Mouse (Mus musculus) midbrain, embryonic 10.5 days (tissue): ENCODE measurements around the gene Sec16b. TPM values are rescaled to one million over a fixed set of nuclear protein-coding genes. Genes with fewer than 3 reads are reported as not detected.

ENCODE experiments used
- DNase-seq: peaks from one replicate; pipeline ENCODE4 v3.0.0-alpha.2; 2017; ENCODE audit warnings: low spot score
- H3K27ac ChIP-seq: fragments of 300-500 bp; sonication (generic); replicated peaks from 2 replicates; pipeline ENCODE4 v1.5.1; 2016; ENCODE audit warnings: mild to moderate bottlenecking
- H3K27me3 ChIP-seq: fragments of 300-500 bp; sonication (generic); 2 replicates; pipeline ENCODE4 v1.6.1; 2016; ENCODE audit warnings: low read depth, mild to moderate bottlenecking; ENCODE audit not compliant: poor library complexity, severe bottlenecking
- H3K36me3 ChIP-seq: fragments of 300-500 bp; sonication (generic); 2 replicates; pipeline ENCODE4 v1.6.1; 2016; ENCODE audit warnings: mild to moderate bottlenecking, moderate library complexity
- H3K4me1 ChIP-seq: fragments of 300-500 bp; sonication (generic); 2 replicates; pipeline ENCODE4 v1.6.1; 2016
- H3K4me3 ChIP-seq: fragments of 300-500 bp; sonication (generic); 2 replicates; pipeline ENCODE4 v1.5.1; 2016; ENCODE audit warnings: mild to moderate bottlenecking, moderate library complexity
- H3K9me3 ChIP-seq: fragments of 300-500 bp; sonication (generic); replicated peaks from 2 replicates; pipeline ENCODE4 v1.6.1; 2016; ENCODE audit warnings: mild to moderate bottlenecking
- WGBS: fragments of 180-500 bp; shearing (Covaris S2); methylation state at CpG from one replicate; pipeline ENCODE4 v1.1.7; 2016; 5-methylcytosine and 5-hydroxymethylcytosine counted together
- polyA plus RNA-seq: library from polyadenylated mRNA; unstranded; fragments of >200 nt; fragmentation: Nextera tagmentation; extraction: Ambion mirVana; gene quantifications from 2 replicates; pipeline ENCODE4 v1.2.1, GENCODE M21; 2016

The Sec16b gene
- polyA plus RNA-seq, 1 experiment from 2014 or later: 0.49 TPM

DNA sequence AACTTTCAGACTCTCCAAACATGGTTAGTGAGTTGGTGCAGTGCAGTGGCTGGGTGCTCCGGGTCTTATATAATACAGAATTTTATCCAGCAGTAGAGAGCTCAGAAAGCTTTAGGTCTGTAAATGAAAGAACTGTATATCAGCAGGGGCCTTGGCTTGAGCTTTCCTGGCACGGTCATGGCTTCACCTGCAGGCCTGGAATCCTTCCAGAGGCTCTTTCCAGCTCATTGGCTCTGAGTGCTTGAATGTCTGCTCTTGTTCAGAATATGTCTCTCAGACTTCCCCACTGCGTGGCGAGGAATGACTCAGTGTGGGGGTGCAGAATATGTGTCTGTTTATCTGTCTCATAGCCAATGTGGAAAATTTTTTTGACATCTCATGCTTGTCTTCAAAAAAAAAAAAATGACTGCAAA is 11.6 kb downstream of the Sec16b start:
- Histone ChIP-seq H3K4me1 (no peaks in the 10 kb centered on the region), H3K9me3 (no peaks in the 10 kb centered on the region), H3K27me3 (no peaks in the 10 kb centered on the region), H3K27ac (no peak overlapping the region), H3K4me3 (no peak overlapping the region), H3K36me3 (no peaks in the 10 kb centered on the region)
- no peak for DNase-seq
- 88% methylated on average over 4 of the region's 4 CpGs for WGBS

DNA sequence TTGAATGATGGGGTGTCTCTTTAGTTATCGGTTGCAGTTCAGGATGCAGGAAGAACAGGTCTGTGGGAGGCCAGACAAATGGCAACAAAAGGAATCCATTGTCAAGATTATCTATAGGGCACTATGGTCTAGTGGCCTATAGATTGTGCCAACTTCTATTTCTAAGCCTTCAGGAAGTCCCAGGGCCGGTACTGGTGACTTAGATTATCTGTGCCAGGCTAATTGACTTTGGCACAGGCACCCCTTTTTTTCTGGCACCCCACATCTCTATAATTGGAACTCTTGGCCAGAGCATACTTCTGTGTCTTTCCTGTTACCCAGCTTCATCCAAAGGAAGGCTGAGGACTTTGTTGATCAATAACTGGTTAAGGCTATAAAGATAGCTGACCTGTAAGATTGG is 12.9 kb downstream of the Sec16b start:
- no peaks in the 10 kb centered on the region for H3K27me3 ChIP-seq
- H3K9me3 ChIP-seq: no peaks in the 10 kb centered on the region
- no peak for DNase-seq
- no peak overlapping the region for H3K27ac ChIP-seq
- H3K4me3 ChIP-seq: no peak overlapping the region
- WGBS: 90% methylated on average over 2 of the region's 2 CpGs
- no peaks in the 10 kb centered on the region for H3K36me3 ChIP-seq
- no peaks in the 10 kb centered on the region for H3K4me1 ChIP-seq

DNA sequence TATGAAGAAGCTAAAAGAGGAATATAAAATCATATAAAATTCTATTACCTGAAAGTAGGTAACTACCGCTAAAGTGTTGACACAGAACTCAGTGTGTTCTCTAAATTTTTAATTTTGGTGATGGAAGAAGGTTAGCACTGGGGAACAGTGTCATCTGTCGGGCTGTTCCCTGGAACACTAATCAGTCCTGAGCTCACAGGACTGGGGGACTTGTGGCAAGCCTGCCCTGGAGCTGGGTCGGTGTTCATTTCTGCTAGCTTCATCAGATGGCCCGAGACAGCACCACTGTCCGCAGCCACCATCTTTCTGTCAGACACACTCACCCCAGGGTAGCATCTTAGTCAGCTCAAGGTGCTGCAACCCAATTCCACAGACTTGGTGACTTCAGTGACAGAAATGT is 15.8 kb downstream of the Sec16b start:
- no peaks in the 10 kb centered on the region for H3K27me3 ChIP-seq
- 93% methylated on average over 5 of the region's 5 CpGs for WGBS
- no peaks in the 10 kb centered on the region for H3K9me3 ChIP-seq
- no peaks in the 10 kb centered on the region for H3K36me3 ChIP-seq
- H3K27ac ChIP-seq: no peak overlapping the region
- H3K4me3 ChIP-seq: no peak overlapping the region
- no peak for DNase-seq
- no peaks in the 10 kb centered on the region for H3K4me1 ChIP-seq

DNA sequence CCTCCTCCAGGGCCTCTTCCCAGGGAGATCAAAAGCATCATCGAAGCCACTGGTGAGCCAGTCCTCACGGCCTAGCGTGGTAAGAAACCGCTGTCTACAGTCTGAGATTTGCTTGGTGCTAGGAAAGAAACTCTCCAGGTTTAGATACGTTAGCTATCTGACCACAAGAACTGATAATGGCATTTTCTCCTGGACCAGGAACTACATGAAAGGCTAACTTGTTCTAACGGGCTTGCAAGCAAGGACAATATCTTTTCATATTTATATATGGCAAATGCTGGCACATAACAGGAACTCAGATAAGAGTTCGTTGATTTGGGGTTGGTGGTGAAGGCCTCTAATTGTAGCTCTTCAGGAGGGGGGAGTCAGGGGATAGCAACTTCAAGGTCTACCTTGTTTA is 18.2 kb downstream of the Sec16b start:
- DNase-seq: no peak
- Histone ChIP-seq H3K4me1 (no peaks in the 10 kb centered on the region), H3K36me3 (no peaks in the 10 kb centered on the region), H3K4me3 (no peak overlapping the region), H3K27ac (no peak overlapping the region), H3K27me3 (no peaks in the 10 kb centered on the region), H3K9me3 (no peaks in the 10 kb centered on the region)
- 92% methylated on average over 7 of the region's 7 CpGs for WGBS

DNA sequence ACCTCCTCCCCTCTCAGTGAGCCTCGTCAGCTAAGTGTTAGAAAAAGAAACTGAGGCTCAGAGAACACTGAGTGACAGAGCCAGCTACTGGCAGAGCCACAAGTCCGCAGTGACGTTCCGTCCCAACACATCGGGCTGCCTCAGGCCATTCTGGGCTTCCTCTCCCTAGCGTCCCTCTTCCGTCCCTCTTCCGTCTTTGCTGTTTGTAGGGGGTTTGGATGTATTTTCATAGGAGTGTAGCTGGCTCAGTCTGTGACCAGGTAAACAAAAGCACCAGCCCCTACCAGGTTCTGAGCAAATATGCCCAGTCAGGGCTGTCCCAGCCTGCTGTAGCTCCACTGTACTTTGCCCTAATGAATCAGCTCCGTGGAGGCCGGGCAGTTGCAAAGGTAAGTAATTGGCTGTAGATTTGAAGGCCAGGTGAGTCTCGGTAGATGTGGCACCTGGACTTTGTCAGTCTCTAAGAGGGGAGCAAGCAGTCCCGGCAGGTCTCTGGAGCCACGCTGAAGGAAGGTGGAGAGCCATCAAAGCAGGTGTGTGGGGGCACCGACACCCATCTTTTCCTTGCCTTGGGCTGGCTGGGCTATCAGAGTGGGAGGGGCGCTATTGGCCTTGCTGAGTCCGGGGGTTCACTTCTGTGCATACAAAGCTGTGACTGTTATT is 19.3 kb downstream of the Sec16b start:
- no peak for DNase-seq
- 91% methylated on average over 16 of the region's 16 CpGs for WGBS
- Histone ChIP-seq H3K27ac (no peak overlapping the region; the same call in 1 of the 2 replicates), H3K36me3 (no peaks in the 10 kb centered on the region), H3K9me3 (no peaks in the 10 kb centered on the region), H3K4me3 (no peak overlapping the region), H3K27me3 (no peaks in the 10 kb centered on the region), H3K4me1 (no peaks in the 10 kb centered on the region)

DNA sequence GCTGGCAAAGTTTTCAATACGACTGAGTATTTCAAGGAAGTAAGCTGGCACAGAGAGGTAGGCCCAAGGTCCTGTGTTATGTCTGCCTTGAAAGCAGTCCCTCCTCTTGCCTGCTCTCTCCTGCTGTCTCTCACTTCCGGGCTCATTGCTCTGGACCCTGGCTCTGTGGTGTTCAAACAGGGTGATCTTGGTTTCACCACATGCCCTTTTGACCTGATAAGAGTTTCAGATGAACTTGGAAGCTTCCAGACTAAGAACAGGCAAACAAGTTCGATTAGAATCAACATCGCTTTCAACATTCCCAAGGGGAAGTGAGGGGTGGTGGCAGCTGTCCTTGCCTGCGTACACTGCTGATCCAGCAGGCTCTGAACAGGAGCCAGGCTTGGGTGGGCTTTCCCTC is 20.1 kb downstream of the Sec16b start:
- DNase-seq: no peak

DNA sequence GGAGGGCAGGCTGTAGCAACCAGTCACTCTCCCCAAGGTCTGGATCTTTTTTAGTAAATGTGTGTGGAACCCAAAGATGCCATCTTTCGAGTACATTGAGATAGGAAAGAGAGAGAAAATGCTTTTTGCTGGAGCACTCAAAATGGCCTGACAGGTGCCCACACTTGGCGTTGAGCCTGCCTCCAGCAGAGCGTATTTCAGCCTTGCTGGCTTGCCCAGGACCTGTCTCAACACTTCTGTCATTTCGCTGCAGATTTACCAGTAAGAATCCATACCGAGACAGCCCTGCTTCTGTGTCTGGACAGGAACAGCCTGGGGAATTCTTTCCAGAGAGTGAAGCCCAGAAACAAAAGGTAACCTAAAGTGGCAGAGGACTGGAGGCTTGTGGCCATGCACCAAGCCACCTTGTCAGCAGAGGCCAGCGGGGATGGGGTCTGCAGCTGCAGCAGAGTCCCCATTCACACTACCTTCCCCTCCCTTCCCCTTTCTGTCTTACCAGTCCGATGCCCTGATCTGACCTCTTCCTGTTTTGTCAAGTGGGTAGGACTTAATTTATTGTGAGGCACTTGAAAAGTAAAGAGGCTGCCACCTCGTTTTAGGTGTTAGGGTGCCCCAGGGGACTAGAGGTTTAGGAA is 26.4 kb downstream of the Sec16b start:
- no peak overlapping the region for H3K27ac ChIP-seq
- H3K36me3 ChIP-seq: no peaks in the 10 kb centered on the region
- no peaks in the 10 kb centered on the region for H3K9me3 ChIP-seq
- no peak for DNase-seq
- peaks cover 10% of the 10 kb centered on the region for H3K4me1 ChIP-seq
- H3K27me3 ChIP-seq: peaks cover under 1% of the 10 kb centered on the region; the same call in 1 of the 2 replicates
- 60% methylated on average over 8 of the region's 8 CpGs for WGBS
- H3K4me3 ChIP-seq: no peak overlapping the region

More for the DNA sequence above, 20.1 kb downstream of the Sec16b start:
- H3K9me3 ChIP-seq: no peaks in the 10 kb centered on the region
- no peak overlapping the region for H3K27ac ChIP-seq
- H3K4me3 ChIP-seq: no peak overlapping the region
- 80% methylated on average over 5 of the region's 5 CpGs for WGBS
- H3K27me3 ChIP-seq: no peaks in the 10 kb centered on the region
- no peaks in the 10 kb centered on the region for H3K36me3 ChIP-seq
- H3K4me1 ChIP-seq: no peaks in the 10 kb centered on the region

DNA sequence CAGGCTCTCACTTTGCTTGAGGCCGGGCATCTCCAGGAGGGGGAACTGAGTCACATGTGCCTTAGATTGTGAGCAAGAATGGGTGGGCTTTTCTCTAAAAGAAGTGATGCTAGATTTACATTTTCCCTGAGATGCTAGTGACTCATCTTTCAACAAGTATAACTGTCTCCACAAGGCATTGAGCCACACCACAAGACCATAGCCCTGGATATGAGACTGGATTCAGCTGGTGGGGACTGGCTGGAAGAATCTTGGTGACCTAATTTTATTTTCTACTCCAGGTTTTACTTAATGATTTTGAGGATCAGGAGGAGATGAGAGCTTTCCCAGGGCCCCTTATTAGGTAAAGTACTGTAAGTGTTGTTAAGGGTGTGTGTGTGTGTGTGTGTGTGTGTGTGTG is 29.0 kb downstream of the Sec16b start:
- H3K4me1 ChIP-seq: peaks cover 10% of the 10 kb centered on the region
- no peak overlapping the region for H3K4me3 ChIP-seq
- peaks cover 3% of the 10 kb centered on the region; the same call in 1 of the 2 replicates for H3K27me3 ChIP-seq
- 86% methylated on average over 1 of the region's 1 CpGs for WGBS
- no peak for DNase-seq
- H3K27ac ChIP-seq: no peak overlapping the region
- no peaks in the 10 kb centered on the region for H3K36me3 ChIP-seq
- H3K9me3 ChIP-seq: no peaks in the 10 kb centered on the region

DNA sequence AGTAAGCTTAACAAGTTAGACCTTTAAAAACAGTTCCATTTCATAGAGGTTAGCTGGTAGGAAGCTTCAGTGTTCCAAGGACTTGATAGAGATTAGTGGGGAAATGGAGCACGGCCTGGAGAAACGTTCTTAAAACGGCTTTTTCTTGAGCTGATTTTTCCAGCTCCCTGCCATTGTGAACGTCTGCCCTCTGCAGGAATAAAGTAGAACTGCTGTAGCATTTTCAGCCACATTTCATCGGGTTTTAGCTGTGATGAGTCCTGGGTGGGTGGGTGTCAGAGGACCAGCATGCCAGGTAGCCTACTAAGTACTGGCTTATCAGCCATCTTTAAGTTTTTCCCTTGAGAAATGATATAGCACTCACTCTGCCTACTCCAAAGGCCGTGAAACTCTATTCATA is 29.9 kb downstream of the Sec16b start:
- H3K36me3 ChIP-seq: no peaks in the 10 kb centered on the region
- 0 out of 2 replicates have a peak overlapping the region, but pooled peaks have one; percentile 42 for H3K27ac ChIP-seq
- DNase-seq: peak; percentile 60
- H3K4me3 ChIP-seq: no peak overlapping the region
- peaks cover 3% of the 10 kb centered on the region; the same call in 1 of the 2 replicates for H3K27me3 ChIP-seq
- WGBS: 15% methylated on average over 6 of the region's 6 CpGs
- no peaks in the 10 kb centered on the region for H3K9me3 ChIP-seq
- peaks cover 10% of the 10 kb centered on the region for H3K4me1 ChIP-seq

DNA sequence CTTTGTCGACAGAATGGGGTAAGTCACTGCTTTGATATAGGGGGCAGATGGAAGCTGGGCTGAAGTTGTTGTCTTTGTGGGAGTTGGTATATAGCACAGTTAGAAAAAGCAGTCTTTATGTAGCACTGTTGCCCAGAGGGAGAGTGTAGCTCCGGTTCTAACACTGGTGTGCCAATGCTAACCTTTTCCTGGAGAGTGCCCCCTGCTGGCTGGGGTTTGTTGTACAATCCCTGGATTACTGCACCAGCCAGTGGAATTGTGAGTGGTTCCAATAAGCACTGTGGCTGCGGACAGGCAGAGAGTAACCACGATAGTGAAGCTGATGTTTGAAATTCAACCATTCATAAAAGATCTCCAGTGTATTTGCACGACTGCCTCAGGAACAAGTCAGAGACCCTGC is 31.1 kb downstream of the Sec16b start:
- no peak overlapping the region for H3K4me3 ChIP-seq
- no peak overlapping the region for H3K27ac ChIP-seq
- peaks cover 8% of the 10 kb centered on the region for H3K4me1 ChIP-seq
- 86% methylated on average over 5 of the region's 5 CpGs for WGBS
- no peaks in the 10 kb centered on the region for H3K36me3 ChIP-seq
- peaks cover 3% of the 10 kb centered on the region; the same call in 1 of the 2 replicates for H3K27me3 ChIP-seq
- DNase-seq: no peak
- no peaks in the 10 kb centered on the region for H3K9me3 ChIP-seq

DNA sequence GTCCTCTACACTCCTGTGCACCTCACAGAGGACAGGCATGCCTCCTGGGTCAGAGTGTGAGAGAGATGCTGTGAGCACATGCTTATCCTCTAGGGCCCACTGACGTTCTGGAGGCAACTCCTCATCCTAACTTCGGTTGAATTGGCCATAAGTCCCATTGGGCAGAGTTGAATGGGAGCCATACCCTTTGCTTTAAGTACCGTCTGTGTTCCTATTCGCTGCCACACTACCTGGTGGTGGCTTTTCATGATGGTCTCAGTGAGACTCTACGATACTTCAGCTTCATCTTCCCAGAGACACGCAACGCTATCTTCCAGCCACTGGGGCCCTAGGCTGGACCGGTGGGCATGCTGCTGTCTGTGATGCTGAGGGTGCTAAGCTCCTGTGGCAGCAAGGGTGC is 38.5 kb downstream of the Sec16b start:
- Histone ChIP-seq H3K27ac (no peak overlapping the region), H3K9me3 (no peaks in the 10 kb centered on the region), H3K4me1 (no peaks in the 10 kb centered on the region), H3K36me3 (no peaks in the 10 kb centered on the region), H3K27me3 (no peaks in the 10 kb centered on the region), H3K4me3 (no peak overlapping the region)
- 94% methylated on average over 8 of the region's 8 CpGs for WGBS
- no peak for DNase-seq

DNA sequence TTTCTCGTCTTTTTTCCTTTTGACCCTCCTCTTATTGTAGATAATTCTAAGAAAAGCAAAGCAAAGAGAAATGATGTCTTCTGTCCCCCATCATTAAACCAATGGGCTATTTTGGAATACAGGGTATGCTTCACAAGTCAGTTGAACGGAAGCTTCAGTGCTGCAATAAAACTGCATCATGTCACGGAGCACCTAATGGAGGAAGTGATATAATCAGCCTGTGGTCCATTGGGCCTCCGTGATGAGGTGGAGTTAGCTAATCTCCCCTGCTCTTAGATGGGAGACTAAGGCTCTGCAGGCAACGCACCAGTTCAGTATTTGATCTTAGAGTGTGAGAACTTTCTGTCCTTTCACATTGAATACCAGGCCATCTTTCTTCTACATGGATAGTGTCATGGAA is 41.1 kb downstream of the Sec16b start:
- H3K4me1 ChIP-seq: no peaks in the 10 kb centered on the region
- no peak overlapping the region for H3K4me3 ChIP-seq
- H3K36me3 ChIP-seq: no peaks in the 10 kb centered on the region
- H3K27me3 ChIP-seq: no peaks in the 10 kb centered on the region
- H3K9me3 ChIP-seq: no peaks in the 10 kb centered on the region
- no peak for DNase-seq
- 84% methylated on average over 5 of the region's 5 CpGs for WGBS
- H3K27ac ChIP-seq: no peak overlapping the region

DNA sequence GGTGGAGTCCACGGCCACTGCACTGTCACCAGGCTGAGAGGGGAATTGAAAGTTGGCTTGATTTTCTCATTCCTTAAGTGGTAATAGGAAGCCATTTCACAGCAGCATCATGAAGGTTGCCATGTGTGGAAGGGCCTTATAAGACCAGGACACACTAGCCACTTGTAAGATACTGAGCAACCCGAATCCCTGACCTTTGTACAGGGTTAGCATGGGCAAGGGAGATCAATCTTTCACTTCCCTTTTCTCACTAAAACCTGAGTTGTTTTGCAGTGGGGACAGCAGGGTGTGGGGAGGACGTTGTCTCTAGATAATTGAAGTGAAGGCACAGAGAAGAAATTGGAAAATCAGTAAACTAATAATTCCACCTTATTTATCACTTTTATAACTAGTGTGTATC is 43.2 kb downstream of the Sec16b start:
- DNase-seq: no peak
- Histone ChIP-seq H3K4me1 (peaks cover 6% of the 10 kb centered on the region), H3K9me3 (no peaks in the 10 kb centered on the region), H3K27me3 (peaks cover 15% of the 10 kb centered on the region), H3K4me3 (no peak overlapping the region), H3K27ac (no peak overlapping the region), H3K36me3 (no peaks in the 10 kb centered on the region)
- WGBS: 75% methylated on average over 3 of the region's 3 CpGs
